Mouse (Mus musculus) C3H10T1/2 (cell line): ENCODE data around the gene Atp6v1a. TPM values are rescaled to one million over a fixed set of nuclear protein-coding genes. Genes with fewer than 3 reads are reported as not detected.

Experiments used
- polyA plus RNA-seq, 2 experiments: library from polyadenylated mRNA; unstranded; fragments of >200 nt; fragmentation: generic; extraction: Trizol; gene quantifications; one replicate each; pipeline ENCODE4 v1.2.1; 2012; ENCODE audit warnings: missing spikeins in 2 of 2

The Atp6v1a gene
- 10 to 100 TPM in 1 of 2 experiments, 1 to 10 TPM in 1; 2.5 to 21.0 TPM for polyA plus RNA-seq

DNA sequence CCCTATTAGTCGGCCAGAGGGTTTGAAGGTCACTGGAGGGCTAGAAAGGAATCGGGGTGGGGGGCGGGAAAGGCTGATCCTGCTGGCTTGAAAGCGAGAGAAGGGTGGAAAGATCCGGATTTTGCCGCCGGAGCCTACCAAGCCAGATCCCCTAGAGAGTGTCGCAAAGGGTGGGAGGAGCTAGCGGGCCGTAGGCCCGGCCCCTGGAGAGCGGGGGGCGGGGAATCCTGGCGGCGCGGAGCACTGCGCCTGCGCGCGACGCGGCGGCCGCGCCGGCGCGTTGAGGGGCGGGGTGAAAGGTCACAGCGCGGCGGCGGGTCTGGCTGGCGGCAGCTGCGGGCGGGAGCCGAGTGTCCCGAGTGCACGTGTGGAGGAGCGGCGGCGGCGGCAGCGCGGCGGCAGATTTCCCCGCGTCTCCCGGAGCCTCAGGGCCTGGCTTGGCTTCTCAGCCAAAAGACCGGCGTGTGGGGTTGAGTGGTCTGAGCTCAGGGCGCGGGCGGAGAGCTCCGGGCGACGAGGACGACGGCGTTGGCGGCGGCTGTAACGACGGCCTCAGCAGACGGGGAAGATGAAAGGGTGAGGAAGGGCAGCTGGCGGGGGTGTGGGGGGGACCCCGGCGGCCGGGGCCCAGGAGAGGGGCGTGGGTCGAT lies at the start of gene Atp6v1a, which contains the start of gene Naa50:
Atp6v1a (minus strand) TSS at position 170 of the 650 bp plus-strand sequence.
Naa50 (plus strand) TSS at position 295 of the 650 bp plus-strand sequence.

GRCm38 (mm10) chr16:44173155-44173941 lies 33.8 kb upstream of the Atp6v1a start, which contains the start of gene Usf3:
Usf3 (plus strand) TSS chr16:44173246.

DNA sequence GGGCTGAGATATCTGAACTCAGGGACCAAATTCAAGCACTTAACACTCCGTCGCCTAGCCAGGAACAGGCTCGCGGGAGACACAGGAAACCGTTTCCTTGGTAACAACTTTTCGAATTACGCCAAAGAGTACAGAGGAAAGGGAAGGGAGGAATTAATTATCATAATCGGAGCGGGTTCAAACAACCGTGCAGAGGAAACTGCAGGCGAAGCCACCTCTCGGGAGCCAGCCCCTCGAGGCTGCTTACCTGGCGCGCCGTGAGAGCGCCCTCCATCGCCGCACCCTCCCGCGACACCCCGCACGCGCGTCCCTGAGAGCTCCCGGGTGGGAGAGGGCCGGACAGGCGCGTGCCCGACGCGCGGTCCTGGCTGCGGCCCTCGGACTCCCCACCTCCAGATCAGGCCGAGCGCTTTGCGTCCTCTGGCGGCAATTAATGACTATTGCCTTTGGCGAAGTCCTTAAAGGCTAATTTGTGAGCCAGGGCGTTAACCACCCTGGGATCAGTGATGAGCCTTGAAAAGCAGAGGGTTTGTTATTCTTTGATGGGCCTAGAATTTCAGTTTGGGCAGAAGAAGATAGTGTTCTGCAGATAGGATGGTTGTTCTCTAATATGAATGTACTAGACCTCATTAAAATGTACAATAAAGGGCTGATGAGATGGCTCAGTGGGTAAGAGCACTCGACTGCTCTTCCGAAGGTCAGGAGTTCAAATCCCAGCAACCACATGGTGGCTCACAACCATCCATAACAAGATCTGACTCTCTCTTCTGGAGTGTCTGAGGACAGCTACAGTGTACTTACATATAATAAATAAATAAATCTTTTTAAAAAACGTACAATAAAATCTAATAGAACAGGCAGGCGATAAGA lies 76.2 kb downstream of the Atp6v1a start, which contains the start of gene Gramd1c:
Gramd1c (minus strand) TSS at position 321 of the 870 bp plus-strand sequence.

Other genes with a start within 250 kb of the Atp6v1a start
- gene Ccdc191, start 249.9 kb downstream of the Atp6v1a start, polyA plus RNA-seq = 1 to 10 TPM in 1 of 2 experiments, under 1 TPM in 1; 0.48 to 5.8 TPM
- gene Qtrt2, start 212.9 kb downstream of the Atp6v1a start, polyA plus RNA-seq = 1 to 10 TPM in 1 of 2 experiments, under 1 TPM in 1; 0.40 to 5.4 TPM
- gene Zdhhc23, start 159.9 kb downstream of the Atp6v1a start, polyA plus RNA-seq = under 1 TPM in 1 of 2 experiments, not detected in 1; 0.01 TPM
- gene Gramd1c, start 76.4 kb downstream of the Atp6v1a start, polyA plus RNA-seq = under 1 TPM; 0.01 to 0.39 TPM
- gene Naa50, start 125 bp upstream of the Atp6v1a start, polyA plus RNA-seq = 1 to 10 TPM; 3.0 to 7.0 TPM
- 1 to 10 TPM in 1 of 2 experiments, under 1 TPM in 1; 0.42 to 1.7 TPM for gene Usf3, start 33.5 kb upstream of the Atp6v1a start, polyA plus RNA-seq
- not detected for gene Sidt1, start 193.5 kb upstream of the Atp6v1a start, polyA plus RNA-seq
- 1 to 10 TPM in 1 of 2 experiments, under 1 TPM in 1; 0.85 to 5.6 TPM for gene Spice1, start 207.4 kb upstream of the Atp6v1a start, polyA plus RNA-seq